Mouse (Mus musculus) stomach, postnatal 0 days (tissue): ENCODE data around the gene Cdh24.

Experiments
- CTCF ChIP-seq: IDR thresholded peaks from 2 replicates; pipeline ENCODE4 v1.5.1; 2016; ENCODE audit warnings: antibody characterized with exemption, low read depth, mild to moderate bottlenecking, moderate library complexity
- EP300 ChIP-seq: optimal IDR thresholded peaks from 2 replicates; pipeline ENCODE3; 2016; ENCODE audit warnings: antibody characterized with exemption

DNA sequence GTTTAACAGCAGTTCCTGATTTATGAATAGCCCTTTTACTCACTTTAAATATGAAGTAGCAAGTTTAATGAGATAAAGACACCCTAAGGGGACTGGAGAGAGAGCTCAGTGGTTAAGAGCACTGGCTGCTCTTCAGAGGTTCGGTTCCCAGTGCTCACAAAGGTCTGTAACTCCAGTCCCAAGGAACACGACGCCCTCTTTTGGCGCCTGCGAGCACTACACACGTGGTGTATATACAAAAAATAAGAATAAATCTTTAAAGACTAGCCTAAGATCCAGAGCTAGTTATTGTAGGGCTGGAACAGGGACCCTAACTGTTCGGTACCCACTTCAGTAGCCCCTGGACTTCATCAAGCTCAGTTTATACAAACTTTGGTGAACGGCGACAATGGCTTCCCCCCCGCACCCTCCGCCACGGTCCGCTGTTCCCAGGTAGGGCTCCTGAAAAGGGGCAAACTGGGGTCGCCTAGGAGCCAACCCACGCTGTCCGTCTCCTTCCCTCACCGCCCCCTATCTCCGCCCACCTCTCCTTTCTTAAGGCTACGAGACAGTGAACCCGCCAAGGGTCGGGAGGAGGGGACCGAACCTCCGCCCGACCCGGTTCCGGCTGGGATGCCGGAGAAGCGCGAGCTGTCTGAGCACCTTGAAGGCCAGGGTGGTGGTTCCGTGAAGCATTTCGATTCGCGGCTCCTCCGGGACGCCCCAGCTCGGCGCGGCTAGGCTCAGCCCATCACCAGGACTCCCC, 23.8 kb downstream of the Cdh24 start:
- TF ChIP-seq CTCF: peak; percentile 53
- TF ChIP-seq EP300: no peak
